Mouse (Mus musculus): ENCODE measurements around the gene Rere. TPM values are rescaled to one million over a fixed set of nuclear protein-coding genes. Genes with fewer than 3 reads are reported as not detected.
A peak's percentile ranks its signal among the peaks of the same experiment; 100 is the strongest.

Gene Rere
- polyA plus RNA-seq, 1 experiment from 2014 or later, result 23.1 TPM

- whole genome bisulfite sequencing, result 58% methylated on average over 6 of the region's 6 CpGs
These were observed 97.9 kb downstream of the Rere start for GRCm38 (mm10) chr4:150379313-150379712.

GRCm38 (mm10) chr4:150379772-150380171, 98.3 kb downstream of the Rere start:
- no peaks in the 10 kb centered on the region for H3K27me3 ChIP-seq (ENCODE audit: control insufficient read depth, insufficient read depth, low read length)
- H3K4me2 ChIP-seq (ENCODE audit: low read depth, low read length), result no peak overlapping the region
- ATAC-seq (ENCODE audit: insufficient read depth, low FRiP score), result no peak
- no peak overlapping the region for H3K4me3 ChIP-seq (replicated peaks; ENCODE audit: low read length)
- H3K27ac ChIP-seq (ENCODE audit: low read length), result no peak overlapping the region; the same call in 1 of the 2 replicates
- H3K9me3 ChIP-seq (replicated peaks; ENCODE audit: control insufficient read depth, low read length), result no peaks in the 10 kb centered on the region
- no peak overlapping the region for H3K9ac ChIP-seq (ENCODE audit: low read length)
- whole genome bisulfite sequencing, result 38% methylated on average over 2 of the region's 2 CpGs
- H3K36me3 ChIP-seq (ENCODE audit: control insufficient read depth, insufficient read depth, low read length), result no peaks in the 10 kb centered on the region
- H3K4me1 ChIP-seq (ENCODE audit: control insufficient read depth, insufficient read depth, low read length), result peaks cover 33% of the 10 kb centered on the region

More at GRCm38 (mm10) chr4:150379313-150379712, 97.9 kb downstream of the Rere start:
- H3K27ac ChIP-seq (ENCODE audit: low read length), result no peak overlapping the region; the same call in none of the 2 replicates
- H3K4me3 ChIP-seq (replicated peaks; ENCODE audit: low read length), result no peak overlapping the region
- no peak for ATAC-seq (ENCODE audit: insufficient read depth, low FRiP score)
- peaks cover 35% of the 10 kb centered on the region for H3K4me1 ChIP-seq (ENCODE audit: control insufficient read depth, insufficient read depth, low read length)
- H3K27me3 ChIP-seq (ENCODE audit: control insufficient read depth, insufficient read depth, low read length), result no peaks in the 10 kb centered on the region
- H3K4me2 ChIP-seq (ENCODE audit: low read depth, low read length), result no peak overlapping the region
- no peaks in the 10 kb centered on the region for H3K36me3 ChIP-seq (ENCODE audit: control insufficient read depth, insufficient read depth, low read length)
- H3K9me3 ChIP-seq (replicated peaks; ENCODE audit: control insufficient read depth, low read length), result no peaks in the 10 kb centered on the region
- H3K9ac ChIP-seq (ENCODE audit: low read length), result no peak overlapping the region

GRCm38 (mm10) chr4:150380273-150380672, 98.8 kb downstream of the Rere start:
- Histone ChIP-seq H3K36me3 (ENCODE audit: control insufficient read depth, insufficient read depth, low read length) (no peaks in the 10 kb centered on the region), H3K27me3 (ENCODE audit: control insufficient read depth, insufficient read depth, low read length) (no peaks in the 10 kb centered on the region), H3K4me2 (ENCODE audit: low read depth, low read length) (no peak overlapping the region), H3K4me3 (replicated peaks; ENCODE audit: low read length) (no peak overlapping the region), H3K9me3 (replicated peaks; ENCODE audit: control insufficient read depth, low read length) (no peaks in the 10 kb centered on the region), H3K4me1 (ENCODE audit: control insufficient read depth, insufficient read depth, low read length) (peaks cover 30% of the 10 kb centered on the region), H3K9ac (ENCODE audit: low read length) (no peak overlapping the region), H3K27ac (ENCODE audit: low read length) (no peak overlapping the region)
- 57% methylated on average over 5 of the region's 5 CpGs for WGBS
- ATAC-seq (ENCODE audit: insufficient read depth, low FRiP score), result no peak

- no peak for ATAC-seq (ENCODE audit: insufficient read depth, low FRiP score)
- no peak overlapping the region for H3K27ac ChIP-seq (ENCODE audit: low read length)
- no peaks in the 10 kb centered on the region for H3K9me3 ChIP-seq (replicated peaks; ENCODE audit: control insufficient read depth, low read length)
- no peak overlapping the region for H3K4me3 ChIP-seq (replicated peaks; ENCODE audit: low read length)
- peaks cover 29% of the 10 kb centered on the region; the same call in 1 of the 2 replicates for H3K4me1 ChIP-seq (ENCODE audit: control insufficient read depth, insufficient read depth, low read length)
- H3K36me3 ChIP-seq (ENCODE audit: control insufficient read depth, insufficient read depth, low read length), result no peaks in the 10 kb centered on the region
- H3K27me3 ChIP-seq (ENCODE audit: control insufficient read depth, insufficient read depth, low read length), result no peaks in the 10 kb centered on the region
- H3K4me2 ChIP-seq (ENCODE audit: low read depth, low read length), result no peak overlapping the region
- WGBS, result 64% methylated on average over 3 of the region's 3 CpGs
- no peak overlapping the region for H3K9ac ChIP-seq (ENCODE audit: low read length)
These were observed 101.1 kb downstream of the Rere start for GRCm38 (mm10) chr4:150382504-150382903.

GRCm38 (mm10) chr4:150384405-150384804, 103.0 kb downstream of the Rere start:
- Histone ChIP-seq H3K9me3 (replicated peaks; ENCODE audit: control insufficient read depth, low read length) (no peaks in the 10 kb centered on the region), H3K36me3 (ENCODE audit: control insufficient read depth, insufficient read depth, low read length) (no peaks in the 10 kb centered on the region), H3K27ac (ENCODE audit: low read length) (no peak overlapping the region), H3K9ac (ENCODE audit: low read length) (no peak overlapping the region), H3K27me3 (ENCODE audit: control insufficient read depth, insufficient read depth, low read length) (no peaks in the 10 kb centered on the region), H3K4me2 (ENCODE audit: low read depth, low read length) (no peak overlapping the region), H3K4me3 (replicated peaks; ENCODE audit: low read length) (no peak overlapping the region), H3K4me1 (ENCODE audit: control insufficient read depth, insufficient read depth, low read length) (peaks cover 26% of the 10 kb centered on the region; the same call in 1 of the 2 replicates)
- WGBS, result 47% methylated on average over 8 of the region's 8 CpGs
- ATAC-seq (ENCODE audit: insufficient read depth, low FRiP score), result no peak

GRCm38 (mm10) chr4:150384899-150385298, 103.5 kb downstream of the Rere start:
- WGBS, result 67% methylated on average over 3 of the region's 3 CpGs
- no peaks in the 10 kb centered on the region for H3K27me3 ChIP-seq (ENCODE audit: control insufficient read depth, insufficient read depth, low read length)
- no peak overlapping the region for H3K27ac ChIP-seq (ENCODE audit: low read length)
- no peaks in the 10 kb centered on the region for H3K36me3 ChIP-seq (ENCODE audit: control insufficient read depth, insufficient read depth, low read length)
- peaks cover 22% of the 10 kb centered on the region; the same call in 1 of the 2 replicates for H3K4me1 ChIP-seq (ENCODE audit: control insufficient read depth, insufficient read depth, low read length)
- no peaks in the 10 kb centered on the region for H3K9me3 ChIP-seq (replicated peaks; ENCODE audit: control insufficient read depth, low read length)
- no peak overlapping the region for H3K9ac ChIP-seq (ENCODE audit: low read length)
- no peak overlapping the region for H3K4me3 ChIP-seq (replicated peaks; ENCODE audit: low read length)
- ATAC-seq (ENCODE audit: insufficient read depth, low FRiP score), result no peak
- H3K4me2 ChIP-seq (ENCODE audit: low read depth, low read length), result no peak overlapping the region

- Histone ChIP-seq H3K36me3 (ENCODE audit: control insufficient read depth, insufficient read depth, low read length) (no peaks in the 10 kb centered on the region), H3K4me1 (ENCODE audit: control insufficient read depth, insufficient read depth, low read length) (peaks cover 16% of the 10 kb centered on the region), H3K4me2 (ENCODE audit: low read depth, low read length) (no peak overlapping the region), H3K9ac (ENCODE audit: low read length) (no peak overlapping the region), H3K27me3 (ENCODE audit: control insufficient read depth, insufficient read depth, low read length) (no peaks in the 10 kb centered on the region), H3K9me3 (replicated peaks; ENCODE audit: control insufficient read depth, low read length) (no peaks in the 10 kb centered on the region), H3K27ac (ENCODE audit: low read length) (no peak overlapping the region), H3K4me3 (replicated peaks; ENCODE audit: low read length) (no peak overlapping the region)
- ATAC-seq (ENCODE audit: insufficient read depth, low FRiP score), result no peak
- WGBS, result 72% methylated on average over 3 of the region's 3 CpGs
These were observed 107.1 kb downstream of the Rere start for GRCm38 (mm10) chr4:150388518-150388917.

- no peak overlapping the region for H3K4me3 ChIP-seq (replicated peaks; ENCODE audit: low read length)
- ATAC-seq (ENCODE audit: insufficient read depth, low FRiP score), result no peak
- H3K27me3 ChIP-seq (ENCODE audit: control insufficient read depth, insufficient read depth, low read length), result no peaks in the 10 kb centered on the region
- H3K9ac ChIP-seq (ENCODE audit: low read length), result no peak overlapping the region
- no peaks in the 10 kb centered on the region for H3K9me3 ChIP-seq (replicated peaks; ENCODE audit: control insufficient read depth, low read length)
- 54% methylated on average over 8 of the region's 8 CpGs for WGBS
- peaks cover 43% of the 10 kb centered on the region for H3K4me1 ChIP-seq (ENCODE audit: control insufficient read depth, insufficient read depth, low read length)
- no peak overlapping the region for H3K4me2 ChIP-seq (ENCODE audit: low read depth, low read length)
- no peaks in the 10 kb centered on the region for H3K36me3 ChIP-seq (ENCODE audit: control insufficient read depth, insufficient read depth, low read length)
- no peak overlapping the region for H3K27ac ChIP-seq (ENCODE audit: low read length)
These were observed 112.2 kb downstream of the Rere start for GRCm38 (mm10) chr4:150393607-150394006.

- H3K36me3 ChIP-seq (ENCODE audit: control insufficient read depth, insufficient read depth, low read length), result no peaks in the 10 kb centered on the region
- no peaks in the 10 kb centered on the region for H3K27me3 ChIP-seq (ENCODE audit: control insufficient read depth, insufficient read depth, low read length)
- WGBS, result 68% methylated on average over 4 of the region's 4 CpGs
- no peak overlapping the region for H3K9ac ChIP-seq (ENCODE audit: low read length)
- no peak overlapping the region for H3K4me2 ChIP-seq (ENCODE audit: low read depth, low read length)
- H3K27ac ChIP-seq (ENCODE audit: low read length), result no peak overlapping the region
- no peak for ATAC-seq (ENCODE audit: insufficient read depth, low FRiP score)
- H3K4me1 ChIP-seq (ENCODE audit: control insufficient read depth, insufficient read depth, low read length), result peaks cover 43% of the 10 kb centered on the region
- no peaks in the 10 kb centered on the region for H3K9me3 ChIP-seq (replicated peaks; ENCODE audit: control insufficient read depth, low read length)
- H3K4me3 ChIP-seq (replicated peaks; ENCODE audit: low read length), result no peak overlapping the region
These were observed 112.6 kb downstream of the Rere start for GRCm38 (mm10) chr4:150394091-150394490.

GRCm38 (mm10) chr4:150396339-150396738, 114.9 kb downstream of the Rere start:
- Histone ChIP-seq H3K36me3 (ENCODE audit: control insufficient read depth, insufficient read depth, low read length) (no peaks in the 10 kb centered on the region), H3K4me1 (ENCODE audit: control insufficient read depth, insufficient read depth, low read length) (peaks cover 49% of the 10 kb centered on the region), H3K27me3 (ENCODE audit: control insufficient read depth, insufficient read depth, low read length) (no peaks in the 10 kb centered on the region), H3K9ac (ENCODE audit: low read length) (no peak overlapping the region), H3K4me2 (ENCODE audit: low read depth, low read length) (peak overlapping the region; percentile 20), H3K4me3 (replicated peaks; ENCODE audit: low read length) (no peak overlapping the region), H3K9me3 (replicated peaks; ENCODE audit: control insufficient read depth, low read length) (no peaks in the 10 kb centered on the region), H3K27ac (ENCODE audit: low read length) (peak overlapping the region; percentile 89)
- ATAC-seq (ENCODE audit: insufficient read depth, low FRiP score), result peak; percentile 54; the same call in 1 of the 2 replicates

Data from stomach, embryonic 16.5 days (tissue).